Mouse (Mus musculus) spleen, postnatal 4 days (tissue): ENCODE measurements around the gene Gp1ba.

Experiments
- DNase-seq, 2 experiments: peaks; one replicate each; pipeline ENCODE4 v3.0.0; 2022; ENCODE audit warnings: low spot score in 2 of 2

Gp1ba gene

GRCm38 (mm10) chr11:70669582-70670345 lies 30.8 kb downstream of the Gp1ba start:
- peak; percentile 81 to 90 for DNase-seq

DNA sequence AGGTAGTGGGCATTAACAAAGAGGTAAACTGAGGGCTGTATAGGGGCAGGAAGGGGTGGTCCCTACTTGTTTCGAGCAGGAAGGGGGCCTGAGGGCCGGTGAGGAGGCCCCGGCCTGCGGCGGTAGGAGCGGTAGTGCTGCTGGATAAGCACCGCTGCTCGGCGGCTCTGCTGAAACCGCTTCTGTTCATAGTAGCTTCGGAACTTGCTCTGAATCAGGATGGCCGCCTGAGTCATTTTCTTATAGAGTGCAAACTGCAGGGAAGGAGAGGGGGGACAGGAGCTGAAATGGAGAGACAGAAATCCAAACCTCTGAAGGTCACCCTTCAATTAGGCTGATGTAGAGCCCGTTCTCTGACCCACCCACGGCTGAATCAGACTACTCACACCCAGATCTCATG lies 31.6 kb downstream of the Gp1ba start:
- DNase-seq, result no peak

- no peak for DNase-seq
These were observed 32.6 kb downstream of the Gp1ba start for GRCm38 (mm10) chr11:70671333-70672047.

DNA sequence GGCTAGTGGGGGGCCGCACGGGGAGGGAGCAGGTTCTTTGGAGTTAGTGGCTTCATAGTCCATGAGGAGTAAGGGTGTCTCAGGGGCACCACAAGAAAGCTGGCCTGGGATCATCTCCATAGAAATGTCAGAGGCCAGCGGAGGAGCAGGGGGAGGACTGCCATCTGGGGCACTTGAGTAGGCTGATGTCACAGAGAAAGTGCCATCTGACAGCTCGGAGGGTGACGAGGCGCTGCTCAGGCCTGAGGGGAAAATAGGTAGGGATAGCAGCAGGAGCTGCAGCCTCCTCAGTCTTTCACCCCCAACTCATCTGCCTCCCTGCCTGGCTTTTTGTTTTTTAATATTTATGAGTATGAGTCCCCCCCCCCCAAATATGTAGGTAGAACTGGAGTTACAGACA lies 35.1 kb downstream of the Gp1ba start:
- no peak for DNase-seq

DNA sequence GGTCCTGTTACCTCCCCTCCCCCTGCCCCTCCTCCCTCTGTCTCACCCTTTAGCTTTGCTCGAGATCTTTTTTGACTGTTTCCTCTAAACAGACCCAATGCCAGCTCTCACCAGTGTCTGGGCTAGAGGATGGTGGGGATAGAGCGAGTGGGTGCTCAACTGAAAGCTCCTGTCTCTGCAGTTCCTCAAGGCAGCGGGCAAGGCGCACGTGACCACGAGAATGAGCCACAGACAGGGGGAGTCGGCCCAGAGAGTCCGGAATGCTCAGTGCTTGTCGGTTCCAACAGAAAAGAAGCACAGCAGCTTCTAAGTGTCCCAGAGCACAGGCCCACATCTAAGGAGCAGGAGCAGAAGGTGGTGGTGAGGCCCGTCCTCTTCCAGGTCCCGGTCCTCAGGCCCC lies 35.6 kb downstream of the Gp1ba start:
- no peak for DNase-seq

GRCm38 (mm10) chr11:70678092-70678491 lies 39.2 kb downstream of the Gp1ba start:
- no peak for DNase-seq

DNA sequence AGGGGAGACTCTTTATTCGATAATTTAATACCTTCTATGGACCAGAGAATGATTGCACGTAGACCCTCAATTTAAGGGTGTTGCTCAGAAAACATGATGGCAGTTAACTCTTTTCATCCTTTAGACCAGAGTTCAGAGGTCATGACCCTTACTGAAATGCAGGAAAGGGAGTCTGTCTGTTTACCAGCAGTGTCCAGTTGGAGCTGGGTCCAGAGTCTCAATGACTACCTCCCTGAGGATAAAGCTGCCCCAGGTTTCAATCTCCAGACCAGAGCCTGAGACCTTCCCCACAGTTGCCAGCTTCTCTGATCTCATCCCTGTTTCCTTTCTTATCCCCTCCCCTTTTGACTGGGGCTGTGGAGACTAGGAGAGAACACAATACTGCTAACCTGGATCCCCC lies 39.7 kb downstream of the Gp1ba start:
- DNase-seq, result no peak

DNA sequence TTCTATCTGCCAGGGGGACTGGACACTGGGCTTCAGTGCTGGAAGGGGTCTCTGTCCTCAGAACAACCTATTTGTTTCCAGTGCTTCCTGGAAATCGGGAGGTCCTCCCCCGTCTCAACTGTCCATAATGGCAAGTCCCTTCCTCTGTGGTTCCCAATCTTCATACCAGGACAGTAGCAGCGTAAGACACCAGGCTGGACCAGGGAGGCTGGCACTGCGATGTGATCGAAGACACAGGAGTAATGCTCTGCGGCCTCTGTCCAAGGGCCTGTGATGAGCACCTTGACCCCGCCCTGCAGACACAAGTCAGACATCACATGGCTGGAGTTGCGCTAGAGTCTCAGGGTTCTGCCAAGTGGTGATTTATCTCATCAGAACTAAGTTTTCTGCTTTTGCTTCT lies 40.4 kb downstream of the Gp1ba start:
- no peak for DNase-seq

DNA sequence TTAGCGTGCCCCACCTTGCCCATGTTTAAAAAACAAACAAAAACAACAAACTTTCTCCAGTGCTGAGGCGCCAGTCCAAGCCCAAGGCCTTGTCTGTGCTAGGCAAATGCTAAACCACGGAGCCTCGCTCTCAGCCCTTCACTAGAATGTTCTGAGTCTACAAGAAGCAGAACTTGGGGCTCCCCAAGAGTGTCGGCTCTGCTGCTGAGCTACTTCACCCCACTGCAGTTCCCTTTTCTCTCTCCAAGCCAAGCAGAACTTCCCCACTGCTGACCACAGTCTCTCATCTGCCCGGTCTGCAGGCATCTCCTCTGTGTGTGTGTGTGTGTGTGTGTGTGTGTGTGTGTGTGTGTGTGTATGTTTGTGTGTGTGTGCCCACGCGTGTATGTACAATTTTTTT lies 41.0 kb downstream of the Gp1ba start:
- peak in 1 of 2 experiments; percentile 45 for DNase-seq

- no peak for DNase-seq
These were observed 42.2 kb downstream of the Gp1ba start for GRCm38 (mm10) chr11:70681170-70681569.

DNA sequence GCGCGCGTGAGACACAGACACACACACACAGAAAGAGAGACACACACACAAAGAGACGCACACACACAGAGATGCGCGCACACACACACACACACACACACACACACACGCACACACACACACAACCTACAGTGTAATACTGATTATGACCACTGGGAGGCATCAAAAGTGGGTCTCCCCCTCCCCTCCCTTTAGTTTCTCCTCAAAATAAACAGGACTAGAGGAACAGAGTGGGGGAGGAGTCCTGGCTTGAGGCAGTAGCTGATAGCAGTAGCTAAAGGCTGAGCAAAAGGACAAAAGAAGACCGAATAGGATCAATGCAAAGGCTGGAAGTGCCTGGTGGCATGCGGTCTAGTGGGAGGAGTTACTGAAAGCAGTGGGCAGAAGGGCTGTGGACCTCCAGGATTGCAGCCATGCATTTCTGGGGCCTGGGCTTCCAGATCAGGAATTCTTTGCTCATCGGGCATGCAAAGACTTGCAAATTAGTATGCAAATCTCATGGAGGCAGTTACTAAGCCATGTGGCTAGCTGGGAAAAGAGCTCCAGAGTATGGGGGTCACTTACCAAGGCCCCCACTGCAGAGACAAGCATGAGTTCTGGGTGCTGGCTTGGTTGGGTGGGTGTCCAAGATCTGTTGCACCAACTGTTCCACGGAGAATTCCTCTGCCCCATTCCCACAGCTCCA lies 43.1 kb downstream of the Gp1ba start:
- no peak for DNase-seq

GRCm38 (mm10) chr11:70683640-70684039 lies 44.7 kb downstream of the Gp1ba start:
- DNase-seq, result no peak

- DNase-seq, result no peak
These were observed 48.1 kb downstream of the Gp1ba start for GRCm38 (mm10) chr11:70686901-70687566.

- peak; percentile 78 to 89 for DNase-seq
These were observed 48.8 kb downstream of the Gp1ba start, which contains the start of gene Camta2 for GRCm38 (mm10) chr11:70687601-70688199. Camta2 (minus strand) TSS chr11:70688105.

DNA sequence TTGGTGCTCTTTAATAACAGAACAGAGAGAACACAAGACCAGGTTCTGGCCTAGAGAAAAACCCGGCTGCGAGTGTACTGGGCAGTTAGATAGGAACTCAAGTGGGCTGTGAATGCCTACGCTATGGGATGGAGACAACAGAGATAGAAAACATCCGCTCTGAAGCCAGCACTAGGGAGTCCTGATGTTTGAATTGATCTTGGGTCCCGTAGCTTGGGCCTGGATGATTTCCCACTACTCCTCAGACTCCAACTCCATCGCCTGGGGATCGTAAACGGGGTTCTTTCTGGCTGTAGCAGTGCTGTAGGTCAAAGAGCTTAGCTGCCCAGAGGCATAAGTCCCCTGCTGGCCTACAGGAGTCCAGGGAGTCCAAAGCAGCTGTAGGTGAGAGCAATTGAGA lies 49.5 kb downstream of the Gp1ba start:
- DNase-seq, result no peak

DNA sequence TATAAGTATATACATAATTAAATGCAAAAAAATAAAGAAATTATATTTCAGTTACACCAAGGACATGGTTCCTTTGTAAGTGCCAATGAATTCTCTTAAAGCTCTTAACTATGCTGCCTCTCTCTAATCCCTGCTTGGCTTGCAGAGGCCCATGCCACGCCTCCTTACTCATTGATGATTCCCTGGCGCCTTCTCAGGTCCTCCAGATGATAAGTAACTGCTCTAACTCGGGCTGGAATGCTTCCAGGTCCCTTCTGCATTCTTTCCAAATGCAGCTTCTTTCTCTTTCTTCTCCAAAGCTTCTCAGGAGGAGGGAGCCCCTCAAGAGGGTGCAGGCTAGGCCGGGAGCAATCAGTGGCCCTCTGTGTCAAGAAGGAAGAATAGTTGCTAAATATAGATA lies 50.7 kb downstream of the Gp1ba start:
- DNase-seq, result no peak
